Mouse (Mus musculus) embryo, embryonic 9.5 days (tissue): ENCODE results near the gene Zfp715.
A peak's percentile ranks its signal among the peaks of the same experiment; 100 is the strongest.
"Not testable (repeated sequence)": the region's sequence is repeated elsewhere in the genome, so short reads cannot be mapped to it uniquely, and the experiment has no call there.

Experiments
- DNase-seq: peaks from one replicate; pipeline ENCODE4 v3.0.0-alpha.2; 2017; ENCODE audit errors: extremely low spot score

The Zfp715 gene

GRCm38 (mm10) chr7:43291524-43291923 is 21.6 kb downstream of the Zfp715 start:
- no peak for DNase-seq

GRCm38 (mm10) chr7:43282859-43283595 is 30.1 kb downstream of the Zfp715 start:
- peak; percentile 70 for DNase-seq

DNA sequence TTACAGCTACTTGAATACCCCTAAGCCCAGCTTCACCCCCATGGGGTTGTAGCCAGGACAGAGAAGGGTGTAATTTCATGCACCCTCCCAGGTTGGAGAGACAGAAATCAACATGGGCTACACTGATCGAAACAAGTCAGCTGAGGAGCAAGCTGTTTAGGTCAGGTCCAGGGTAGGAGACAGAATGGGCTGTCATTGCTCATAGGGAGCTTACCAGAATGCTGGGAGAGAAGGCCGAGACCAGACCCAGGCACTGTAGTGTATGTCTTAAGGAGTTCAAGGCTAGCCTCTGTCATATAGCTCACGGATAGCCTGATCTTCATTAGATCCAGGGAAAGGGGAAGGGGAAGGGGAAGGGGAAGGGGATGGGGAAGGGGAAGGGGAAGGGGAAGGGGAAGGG is 30.6 kb downstream of the Zfp715 start:
- DNase-seq, result no peak

DNA sequence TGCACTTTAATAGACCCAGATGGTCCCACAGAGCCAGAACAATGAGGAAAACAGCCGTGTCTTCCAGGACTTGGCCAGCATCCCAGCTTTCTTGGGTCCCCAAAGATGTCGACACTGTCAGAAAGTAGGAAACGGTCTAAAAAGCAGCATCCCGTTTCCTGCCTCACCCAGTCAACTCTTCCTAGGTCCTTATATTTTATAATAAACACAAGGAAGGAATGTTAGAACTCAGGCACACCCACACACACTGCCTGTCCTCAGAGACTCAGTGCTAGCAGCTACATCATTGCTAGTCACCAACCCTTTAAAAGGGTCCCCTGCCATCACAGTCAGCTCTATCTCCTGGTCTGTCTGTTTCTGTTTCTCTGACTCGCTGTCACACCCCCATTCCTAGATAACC is 35.7 kb downstream of the Zfp715 start:
- DNase-seq, result no peak

DNA sequence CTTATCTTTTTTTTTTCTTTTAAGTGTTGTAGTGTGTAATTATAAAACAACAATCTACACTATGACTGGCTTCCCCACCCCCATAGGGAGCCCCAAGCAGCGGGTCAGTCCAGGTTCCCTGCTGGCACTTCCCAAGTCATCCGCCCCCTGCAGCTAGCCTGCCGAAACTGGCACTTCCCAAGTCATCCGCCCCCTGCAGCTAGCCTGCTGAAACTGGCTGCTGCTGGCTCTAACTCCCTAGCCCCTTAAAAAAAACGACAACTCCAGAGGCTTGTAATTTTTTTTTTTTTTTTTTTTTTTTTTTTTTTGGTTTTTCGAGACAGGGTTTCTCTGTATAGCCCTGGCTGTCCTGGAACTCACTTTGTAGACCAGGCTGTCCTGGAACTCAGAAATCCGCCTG is 36.9 kb downstream of the Zfp715 start:
- not testable (repeated sequence) for DNase-seq

- DNase-seq, result no peak
Measured at GRCm38 (mm10) chr7:43273476-43273875, 39.6 kb downstream of the Zfp715 start.

DNA sequence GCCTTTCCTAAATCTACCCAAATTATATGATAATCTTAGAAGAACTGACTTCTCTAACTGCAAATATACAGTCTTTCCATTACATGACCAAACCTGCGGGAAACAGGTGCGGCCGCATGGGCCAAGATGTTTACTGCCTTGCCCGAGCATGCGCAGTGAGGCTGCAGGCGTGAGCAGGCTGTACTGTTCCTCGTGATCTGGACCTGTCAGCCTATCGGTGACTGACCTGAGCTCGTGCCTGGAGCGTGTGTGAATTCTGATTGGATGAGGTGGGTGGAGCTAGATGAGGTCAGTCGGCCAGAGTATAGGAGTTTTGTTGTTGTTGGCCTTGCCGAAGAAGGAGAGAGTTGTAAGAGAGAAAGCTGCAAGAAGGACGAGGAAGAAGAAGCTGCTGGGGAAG is 45.7 kb downstream of the Zfp715 start:
- not testable (repeated sequence) for DNase-seq

DNA sequence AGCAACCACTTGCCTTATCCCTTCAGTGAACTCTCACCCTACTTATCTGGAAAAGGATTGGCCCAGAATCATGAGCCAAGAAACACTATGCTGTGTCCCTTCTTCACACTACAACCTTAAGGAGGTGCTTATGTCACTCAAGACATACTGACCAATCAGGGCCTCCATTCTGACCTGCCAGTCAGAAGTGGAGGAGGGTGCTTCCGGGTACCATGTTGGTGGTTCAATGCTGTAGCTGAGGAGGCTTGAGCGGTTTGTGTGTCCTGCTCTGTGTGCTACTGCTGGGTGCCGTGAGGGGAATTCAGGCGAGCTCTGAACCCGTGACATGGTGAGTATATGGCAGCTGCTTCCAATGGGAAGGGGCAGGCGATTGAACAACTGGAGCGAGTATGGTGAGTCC is 59.6 kb downstream of the Zfp715 start:
- DNase-seq, result no peak

- not testable (repeated sequence) for DNase-seq
Measured at GRCm38 (mm10) chr7:43250718-43251117, 62.4 kb downstream of the Zfp715 start.
